Mouse (Mus musculus) kidney, adult 11 months (tissue): ENCODE results near the gene Phrf1.

Experiments
- DNase-seq: peaks from one replicate; pipeline ENCODE4 v3.0.0; 2022

Phrf1 gene

GRCm38 (mm10) chr7:141294479-141294878 is 65.9 kb downstream of the Phrf1 start:
- no peak for DNase-seq

- DNase-seq = no peak
Measured at GRCm38 (mm10) chr7:141297926-141298650, 69.5 kb downstream of the Phrf1 start.

GRCm38 (mm10) chr7:141299175-141299574 is 70.6 kb downstream of the Phrf1 start:
- DNase-seq = no peak

GRCm38 (mm10) chr7:141301386-141301785 is 72.8 kb downstream of the Phrf1 start:
- DNase-seq = peak; percentile 62

DNA sequence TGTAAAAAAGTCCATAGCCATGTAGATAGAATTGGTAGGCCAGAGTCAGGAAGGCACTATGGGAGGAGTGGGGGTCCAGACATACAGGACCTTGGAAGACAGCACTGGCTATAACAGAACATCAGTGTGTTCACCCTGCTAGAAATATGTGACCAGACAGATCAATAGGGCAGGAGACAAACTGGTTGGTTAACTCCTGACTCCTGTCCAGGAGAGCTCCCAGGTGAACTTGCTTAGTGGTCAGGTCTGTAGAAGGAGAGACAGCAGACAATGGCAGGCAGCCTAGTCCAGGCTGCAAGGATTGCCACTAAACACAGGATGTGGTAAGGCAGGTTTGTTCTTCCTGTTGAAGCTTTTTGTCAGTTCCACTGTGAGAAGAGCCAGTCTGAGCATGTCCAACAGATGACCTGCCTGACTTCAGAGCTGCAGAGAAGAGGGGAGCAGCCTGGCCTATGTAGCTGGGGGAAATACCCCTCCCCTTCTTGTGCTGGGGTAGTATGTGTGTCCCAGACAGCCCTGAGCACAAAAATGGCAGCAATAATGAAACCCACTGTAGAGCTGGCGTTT is 74.2 kb downstream of the Phrf1 start:
- no peak for DNase-seq

DNA sequence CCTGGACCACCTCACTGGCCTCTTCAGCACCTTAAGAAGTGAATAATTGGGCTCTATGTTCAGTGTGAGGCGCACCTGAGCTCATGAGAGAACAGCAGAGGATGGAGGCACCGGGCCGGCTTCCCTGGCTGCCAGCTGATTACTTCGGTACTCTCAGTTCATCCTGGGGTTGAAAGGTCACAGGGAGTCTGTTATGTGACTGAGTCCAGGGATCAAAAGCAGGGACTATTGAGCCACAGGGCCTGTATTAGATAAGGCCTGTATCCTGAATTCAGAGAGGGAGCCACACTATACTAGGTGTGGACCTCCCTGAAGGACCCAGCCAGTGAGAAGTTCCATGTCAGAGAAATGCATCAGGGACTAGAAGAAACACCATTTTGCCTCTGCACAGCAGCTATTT is 76.0 kb downstream of the Phrf1 start:
- no peak for DNase-seq
